Mouse (Mus musculus): Measurements from ENCODE around the gene Ctdspl.

GRCm38 (mm10) chr9:119004703-119005076, 78.4 kb downstream of the Ctdspl start:
- TF ChIP-seq CTCF (IDR thresholded peaks at IDR 0.05; ENCODE audit: control insufficient read depth, insufficient read depth, insufficient replicate concordance, low read depth, low read length), result no peak
- TF ChIP-seq POLR2A (IDR thresholded peaks at IDR 0.05; ENCODE audit: control insufficient read depth, low read depth, low read length), result no peak

Measured in testis, adult 2 months (tissue).